Mouse (Mus musculus) erythroblast, adult 5-6 weeks (primary cell): ENCODE results near the gene Ccdc24. TPM values are rescaled to one million over a fixed set of nuclear protein-coding genes. Genes with fewer than 3 reads are reported as not detected.
A peak's percentile ranks its signal among the peaks of the same experiment; 100 is the strongest.

Experiments used
- ATAC-seq: replicated peaks from 2 replicates; pipeline ENCODE4 v1.8.0; 2016; ENCODE audit warnings: moderate number of reproducible peaks, mild to moderate bottlenecking, moderate TSS enrichment, inconsistent platforms; ENCODE audit not compliant: poor library complexity, low FRiP score, severe bottlenecking
- total RNA-seq, 2 experiments: library from RNA; stranded (forward) in 1 of 2; stranded (reverse) in 1 of 2; fragments of 150-400 nt in 1 of 2; fragments of 200-764, 138-1000 nt in 1 of 2; gene quantifications; 2 replicates each; pipeline versions ENCODE4 v1.2.3 to v1.2.4; 2015 to 2017; ENCODE audit warnings: low replicate concordance in 2 of 2

Gene Ccdc24
- total RNA-seq (2015; ENCODE audit: low replicate concordance): not detected in 2 replicates
- total RNA-seq (2017; ENCODE audit: low replicate concordance): 0.43 and 5.3 TPM in 2 replicates

DNA sequence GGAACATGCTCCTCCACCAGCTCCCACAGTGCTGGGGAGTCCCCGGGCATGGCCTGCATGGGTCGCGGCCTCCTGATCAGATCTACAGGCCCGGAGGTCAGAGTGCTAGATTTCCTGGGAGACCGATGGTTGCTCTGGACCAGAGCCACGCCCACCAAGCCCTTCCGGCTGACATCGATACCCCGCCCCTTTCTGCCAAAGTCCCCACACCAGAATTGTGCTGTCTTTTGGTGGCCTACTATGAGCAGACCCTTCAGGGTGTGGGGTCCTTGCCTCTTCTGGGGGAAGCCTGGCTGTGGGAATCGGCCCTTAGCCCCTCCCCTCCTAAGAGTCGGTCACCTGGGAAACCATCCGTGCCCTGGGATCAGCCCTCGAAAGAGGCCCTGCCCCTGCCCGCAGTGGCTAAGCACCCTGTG is at the start of gene Ccdc24:
Gene Ccdc24 (minus strand): TSS at position 87 of the 416 bp plus-strand sequence.
- no peak for ATAC-seq

DNA sequence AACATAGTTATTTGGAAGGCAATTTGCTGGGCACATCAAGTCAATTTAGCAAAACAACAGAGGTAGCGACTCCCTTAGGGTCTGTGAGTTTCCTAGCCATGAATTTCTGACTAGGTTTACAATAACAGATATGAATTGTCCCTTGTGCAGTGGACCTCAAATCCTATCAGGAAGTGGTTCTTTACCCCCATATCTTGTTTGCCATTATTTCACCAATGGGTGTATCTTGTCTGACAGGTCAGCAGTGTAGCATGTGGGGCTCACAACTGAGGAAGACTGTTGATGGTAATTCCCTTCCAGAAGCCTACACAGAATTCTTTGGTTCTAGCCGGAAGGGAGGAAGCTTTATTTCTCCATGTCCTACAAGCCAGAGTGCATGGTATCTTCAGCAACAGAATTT is 49.0 kb upstream of the Ccdc24 start:
- ATAC-seq: no peak

- no peak for ATAC-seq
Measured at GRCm38 (mm10) chr4:117918762-117919161, 46.4 kb upstream of the Ccdc24 start.

- no peak for ATAC-seq
Measured at GRCm38 (mm10) chr4:117918261-117918660, 45.9 kb upstream of the Ccdc24 start.

DNA sequence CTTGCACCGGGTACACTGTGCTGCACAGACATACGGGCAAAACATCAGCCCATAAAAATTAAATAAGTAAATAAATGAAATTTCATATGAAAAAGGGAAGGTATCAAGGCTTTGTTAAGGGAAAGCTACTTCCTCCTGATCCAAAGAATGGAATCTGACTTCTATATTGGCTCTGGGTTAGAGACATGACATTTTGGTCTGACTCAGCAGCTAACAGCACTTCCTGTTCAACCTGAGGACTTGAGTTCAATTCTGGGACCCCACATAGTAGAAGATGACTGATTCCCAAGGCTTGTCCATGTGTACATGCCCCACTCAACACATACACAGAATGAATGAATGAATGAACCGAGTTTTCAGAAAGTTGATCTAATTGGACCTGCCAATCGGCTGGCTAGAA is 45.5 kb upstream of the Ccdc24 start:
- ATAC-seq: no peak

GRCm38 (mm10) chr4:117917402-117917801 is 45.0 kb upstream of the Ccdc24 start:
- ATAC-seq: no peak

GRCm38 (mm10) chr4:117916386-117916785 is 44.0 kb upstream of the Ccdc24 start:
- ATAC-seq: no peak

DNA sequence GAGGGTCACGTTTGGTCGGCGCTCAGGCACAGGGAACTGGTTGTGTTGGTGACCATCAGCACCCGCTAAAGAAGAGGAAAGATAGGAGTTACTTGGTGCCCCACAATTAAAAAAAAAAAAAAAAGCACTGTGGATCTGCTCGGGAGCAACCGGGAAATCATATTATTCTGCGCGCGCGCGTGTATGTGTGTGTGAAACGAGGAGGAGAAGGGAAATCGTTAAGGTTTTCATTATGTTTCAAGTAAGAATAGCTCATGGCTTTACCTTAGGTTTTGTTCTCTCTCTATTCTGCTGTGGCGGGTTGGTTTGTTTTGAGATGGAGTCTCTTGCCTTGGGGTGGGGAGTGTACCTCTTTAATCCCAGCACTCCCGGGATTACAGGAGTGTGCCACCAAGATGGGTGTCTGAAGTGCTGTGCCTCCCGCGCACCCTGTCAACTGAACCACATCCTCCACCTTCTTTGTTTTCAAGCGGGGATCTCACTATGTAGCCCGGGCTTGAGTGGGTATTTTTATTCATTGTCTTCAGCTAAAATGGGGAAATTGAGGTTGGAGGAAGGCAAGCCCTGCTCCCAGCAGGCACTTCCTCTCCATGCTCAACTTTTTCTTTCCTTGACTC is 43.2 kb upstream of the Ccdc24 start:
- no peak for ATAC-seq

- peak; percentile 93 for ATAC-seq
Measured at GRCm38 (mm10) chr4:117914591-117915442, 42.5 kb upstream of the Ccdc24 start, which contains the start of gene Ipo13. Gene Ipo13 (minus strand): TSS chr4:117914999.

GRCm38 (mm10) chr4:117914031-117914430 is 41.7 kb upstream of the Ccdc24 start:
- peak; percentile 8 for ATAC-seq

DNA sequence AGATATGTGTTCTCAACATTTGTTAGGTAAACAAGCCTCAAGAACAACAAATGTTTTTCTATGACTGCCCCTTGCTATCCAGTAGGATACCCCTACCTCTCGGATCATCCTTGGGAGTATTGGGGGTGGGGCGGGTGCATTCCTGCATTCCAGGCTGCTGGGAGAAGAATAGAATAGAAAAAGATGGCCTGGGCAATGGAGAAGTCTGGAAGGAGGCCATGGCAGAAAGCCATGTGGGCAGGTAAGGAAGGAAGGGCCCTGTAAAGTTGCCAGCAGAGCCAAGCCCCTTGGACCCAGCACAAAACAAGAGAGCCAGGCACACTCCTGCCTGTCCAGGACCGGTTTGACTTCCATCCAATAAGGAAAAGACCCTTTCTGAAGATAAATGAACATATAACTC is 41.1 kb upstream of the Ccdc24 start:
- no peak for ATAC-seq

DNA sequence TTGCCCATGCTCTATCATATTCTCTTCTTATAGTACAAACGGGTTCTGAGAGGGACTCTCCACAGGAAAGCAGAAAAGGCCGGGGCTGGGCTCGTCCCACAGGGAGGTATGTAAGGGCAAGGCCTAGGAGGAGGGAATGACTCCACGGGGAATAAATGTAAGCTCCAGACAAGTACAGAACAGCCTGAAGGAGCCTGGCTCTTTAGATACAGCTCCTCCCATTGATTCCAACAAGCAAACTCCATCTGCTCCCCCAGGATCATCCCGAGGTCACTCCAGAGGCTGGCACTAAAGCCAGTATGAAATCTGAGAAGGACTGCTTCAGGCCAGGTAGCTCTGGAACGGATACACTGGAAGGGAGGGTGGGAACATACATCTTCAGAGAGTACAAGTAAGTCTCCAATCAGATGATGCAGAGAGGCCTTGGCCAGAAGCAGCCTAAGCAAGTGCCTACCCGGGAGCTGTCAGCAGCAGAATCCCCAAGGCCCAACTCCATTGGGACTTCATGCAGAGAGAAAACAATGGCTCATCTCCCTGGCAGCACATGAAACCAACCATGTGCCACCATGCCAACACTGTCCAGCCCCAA is 40.4 kb upstream of the Ccdc24 start:
- no peak for ATAC-seq

DNA sequence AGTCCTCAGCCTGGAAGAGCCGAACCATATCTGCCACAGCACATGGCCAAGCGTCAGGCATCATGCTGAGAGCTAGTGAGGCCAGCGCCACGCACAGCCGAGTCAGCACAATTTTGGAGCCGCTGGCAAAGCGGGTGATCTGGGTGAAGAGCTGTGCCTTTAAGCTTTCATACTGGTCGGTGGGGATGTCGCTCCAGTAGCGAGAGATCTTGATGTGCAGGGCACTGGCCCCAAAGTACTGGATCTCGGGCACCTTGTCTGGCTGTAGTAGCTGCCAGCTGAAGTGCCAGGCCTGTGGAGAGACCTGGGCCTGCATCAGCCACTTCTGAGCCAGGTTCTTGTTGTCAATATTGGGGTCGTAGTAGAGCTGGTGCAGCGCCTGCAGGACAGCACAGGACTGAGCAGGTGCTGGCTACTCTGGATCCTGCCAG is 39.8 kb upstream of the Ccdc24 start:
- ATAC-seq: no peak

DNA sequence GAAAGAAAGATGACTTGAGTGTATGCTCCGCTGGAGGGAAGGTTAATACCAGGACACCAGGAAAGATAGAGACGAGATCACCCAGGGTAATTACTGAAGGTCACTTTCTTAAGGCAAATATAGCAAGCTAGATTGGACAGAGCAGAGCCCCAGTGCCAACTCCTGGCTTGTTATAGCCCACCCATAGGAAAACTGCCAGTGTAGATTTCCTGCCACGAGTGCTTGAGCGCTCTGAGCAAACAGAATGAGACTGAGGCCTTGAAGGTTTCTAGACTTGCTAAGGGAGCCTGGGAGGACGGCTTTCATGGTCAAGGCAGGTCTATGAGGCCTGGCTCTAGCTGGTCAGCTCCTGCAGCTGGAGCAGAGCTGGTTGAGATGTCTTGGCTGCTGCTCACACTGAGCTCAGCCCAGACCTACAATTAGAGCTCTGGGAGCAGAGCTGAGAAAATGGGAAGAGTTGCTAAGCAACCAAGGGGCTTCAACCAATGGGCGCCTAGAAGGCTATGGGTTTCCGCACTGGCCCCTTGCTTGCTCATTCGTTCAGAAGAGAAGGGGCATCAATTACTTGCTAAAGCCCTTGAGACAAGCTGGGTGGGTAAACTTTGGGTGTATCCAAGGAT is 36.6 kb upstream of the Ccdc24 start:
- no peak for ATAC-seq

GRCm38 (mm10) chr4:117906196-117906595 is 33.8 kb upstream of the Ccdc24 start:
- ATAC-seq: no peak

GRCm38 (mm10) chr4:117904761-117905160 is 32.4 kb upstream of the Ccdc24 start:
- ATAC-seq: no peak

DNA sequence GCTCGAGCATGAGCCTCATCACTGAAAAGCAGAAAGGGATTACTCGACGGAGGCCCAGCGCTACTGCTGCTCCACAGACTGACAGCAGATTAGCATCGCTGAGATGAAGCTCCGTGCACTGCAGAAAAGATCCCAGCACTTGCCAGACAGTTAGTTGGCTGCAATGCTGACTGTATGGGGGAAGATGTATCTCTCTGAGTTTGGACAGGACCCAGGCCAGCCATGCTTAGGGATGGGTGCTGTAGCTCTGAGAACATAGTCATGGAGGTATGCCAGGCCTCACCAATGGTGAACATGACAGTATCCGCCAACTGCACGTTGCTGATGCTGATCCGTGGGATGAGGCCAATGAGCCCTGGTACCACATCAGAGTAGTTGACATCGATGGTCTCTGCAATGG is 31.7 kb upstream of the Ccdc24 start:
- no peak; the same call in 1 of the 2 replicates for ATAC-seq

DNA sequence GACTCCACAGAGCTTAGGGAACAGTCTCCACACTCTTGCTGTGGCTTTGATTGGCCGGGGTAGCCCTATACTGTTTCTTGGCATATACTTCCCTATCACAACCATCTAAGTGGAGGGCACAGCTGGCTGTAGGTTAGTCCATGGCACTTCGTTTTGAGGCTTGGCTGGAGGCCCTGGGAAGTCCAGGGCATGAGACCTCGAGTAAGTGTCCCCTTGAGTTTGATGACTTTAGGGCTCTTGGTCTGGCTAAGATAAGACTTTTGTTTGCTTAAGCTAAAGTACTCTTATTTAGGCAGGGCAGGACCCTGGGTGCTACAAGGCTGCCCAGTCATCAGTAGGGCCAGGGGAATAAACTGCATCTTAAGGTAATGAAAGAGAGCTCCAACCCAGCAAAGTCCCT is 25.8 kb upstream of the Ccdc24 start:
- ATAC-seq: no peak

GRCm38 (mm10) chr4:117896031-117896430 is 23.7 kb upstream of the Ccdc24 start:
- ATAC-seq: no peak

GRCm38 (mm10) chr4:117895339-117895738 is 23.0 kb upstream of the Ccdc24 start:
- no peak for ATAC-seq
